Mouse (Mus musculus) testis, adult 2 months (tissue): ENCODE measurements around the gene Large2.

Experiments
- CTCF ChIP-seq: fragments of 200-500 bp; IDR thresholded peaks from 2 replicates; pipeline ENCODE4 v1.5.1; 2012; ENCODE audit warnings: low read depth, mild to moderate bottlenecking, inconsistent platforms, low read length, moderate library complexity; ENCODE audit not compliant: control insufficient read depth, insufficient read depth, insufficient replicate concordance
- POLR2A ChIP-seq: fragments of 200-500 bp; IDR thresholded peaks from 2 replicates; pipeline ENCODE4 v1.6.1; 2012; ENCODE audit warnings: low read depth, mild to moderate bottlenecking, inconsistent platforms, low read length, moderate library complexity; ENCODE audit not compliant: control insufficient read depth

DNA sequence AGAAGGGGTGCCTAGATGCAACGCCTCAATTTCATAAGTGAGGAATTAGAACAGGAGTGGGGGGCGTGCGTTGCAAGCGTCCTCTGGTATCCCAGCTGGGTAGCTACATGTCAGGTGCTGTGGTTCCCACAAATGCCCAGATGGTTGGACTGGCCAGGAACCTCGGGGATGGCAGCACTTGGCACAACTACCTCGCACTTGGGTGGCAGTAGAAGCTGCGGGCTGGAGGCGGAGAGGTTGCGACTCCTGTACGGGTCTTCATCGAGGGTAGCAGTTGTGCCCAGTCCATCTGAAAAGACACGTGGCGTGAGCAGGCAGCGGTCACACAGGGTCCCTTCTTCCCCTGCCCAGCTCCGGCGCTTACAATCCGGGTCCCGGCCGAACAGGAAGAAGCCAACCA lies 4.3 kb downstream of the Large2 start:
- TF ChIP-seq POLR2A (no peak), CTCF (no peak)
